Mouse (Mus musculus) hindbrain, embryonic 16.5 days (tissue): Measurements from ENCODE around the gene Rtbdn. TPM values are rescaled to one million over a fixed set of nuclear protein-coding genes. Genes with fewer than 3 reads are reported as not detected.
A peak's percentile ranks its signal among the peaks of the same experiment; 100 is the strongest.

Experiments
- ATAC-seq: fragments of 200-750 bp; cut with Nextera tagmentation; 2 replicates; pipeline ENCODE4 v1.8.0; 2017; ENCODE audit warnings: moderate TSS enrichment, moderate library complexity
- H3K27ac ChIP-seq: fragments of 300-500 bp; sonication (generic); 2 replicates; pipeline ENCODE4 v1.5.1; 2014; ENCODE audit warnings: low read depth, mild to moderate bottlenecking, control low read depth, low read length, moderate library complexity
- H3K27me3 ChIP-seq: fragments of 300-500 bp; sonication (generic); replicated peaks from 2 replicates; pipeline ENCODE4 v1.6.1; 2014; ENCODE audit warnings: low read length; ENCODE audit not compliant: control insufficient read depth, insufficient read depth
- H3K36me3 ChIP-seq: fragments of 300-500 bp; sonication (generic); 2 replicates; pipeline ENCODE4 v1.6.1; 2014; ENCODE audit warnings: mild to moderate bottlenecking, low read length, moderate library complexity, mixed read lengths; ENCODE audit not compliant: control insufficient read depth, insufficient read depth
- H3K4me1 ChIP-seq: fragments of 300-500 bp; sonication (generic); 2 replicates; pipeline ENCODE4 v1.6.1; 2014; ENCODE audit warnings: low read depth, low read length; ENCODE audit not compliant: control insufficient read depth, insufficient read depth
- H3K4me2 ChIP-seq: fragments of 300-500 bp; sonication (generic); 2 replicates; pipeline ENCODE4 v1.6.1; 2014; ENCODE audit warnings: mild to moderate bottlenecking, low read length, control low read depth, moderate library complexity
- H3K4me3 ChIP-seq: fragments of 300-500 bp; sonication (generic); 2 replicates; pipeline ENCODE4 v1.5.1; 2014; ENCODE audit warnings: mild to moderate bottlenecking, low read length, control low read depth, moderate library complexity
- H3K9ac ChIP-seq: fragments of 300-500 bp; sonication (generic); 2 replicates; pipeline ENCODE4 v1.6.1; 2014; ENCODE audit warnings: low read depth, mild to moderate bottlenecking, control low read depth, low read length, moderate library complexity
- H3K9me3 ChIP-seq: fragments of 300-500 bp; sonication (generic); 2 replicates; pipeline ENCODE4 v1.6.1; 2014; ENCODE audit warnings: mild to moderate bottlenecking, low read length, moderate library complexity; ENCODE audit not compliant: control insufficient read depth
- WGBS: fragments of 180-500 bp; shearing (Covaris S2); extraction: QIAGEN DNeasy Blood & Tissue Kit; methylation state at CpG from one replicate; pipeline ENCODE4 v1.1.7; 2014; 5-methylcytosine and 5-hydroxymethylcytosine counted together
- polyA plus RNA-seq: library from polyadenylated mRNA; unstranded; fragments of >200 nt; fragmentation: Nextera tagmentation; extraction: Ambion mirVana; gene quantifications from 2 replicates; pipeline ENCODE4 v1.2.1, GENCODE M21; 2015

Rtbdn gene
- polyA plus RNA-seq, 1 experiment from 2014 or later = 3.0 TPM

DNA sequence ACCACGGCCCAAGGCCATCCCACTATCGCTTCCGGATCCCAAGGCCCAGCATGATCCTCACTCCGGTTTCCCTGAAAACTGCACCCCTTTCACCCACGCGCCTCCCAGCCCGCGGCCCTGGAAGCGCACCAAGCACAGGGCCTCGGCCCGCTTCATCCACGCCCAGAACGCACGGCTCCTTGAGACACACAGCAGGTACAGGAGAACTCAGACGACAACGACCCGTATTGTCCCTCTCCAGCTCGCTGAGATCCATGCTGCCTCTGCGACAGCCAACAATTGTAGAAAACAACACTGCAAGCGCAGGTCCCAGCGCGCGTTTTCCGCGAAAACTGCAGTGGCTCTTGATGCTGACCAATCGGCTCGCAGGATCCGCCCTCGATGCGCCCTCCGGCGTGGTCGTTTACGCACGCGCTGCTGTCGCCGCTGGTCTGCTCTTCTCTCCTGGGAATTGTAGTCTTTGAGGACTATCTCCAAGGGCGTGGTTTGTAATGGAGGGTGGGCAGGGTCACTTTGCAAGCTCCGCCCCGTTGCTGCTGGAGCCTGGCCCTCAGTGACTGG, 19.0 kb downstream of the Rtbdn start:
- Histone ChIP-seq H3K36me3 (no peaks in the 10 kb centered on the region), H3K27me3 (no peaks in the 10 kb centered on the region), H3K4me1 (peaks cover 27% of the 10 kb centered on the region), H3K4me2 (peak overlapping the region; percentile 97), H3K9ac (peak overlapping the region; percentile 76), H3K4me3 (peak overlapping the region; percentile 69), H3K9me3 (no peaks in the 10 kb centered on the region), H3K27ac (peak overlapping the region; percentile 72)
- 0% methylated on average over 41 of the region's 41 CpGs for WGBS
- ATAC-seq = peak; percentile 85

DNA sequence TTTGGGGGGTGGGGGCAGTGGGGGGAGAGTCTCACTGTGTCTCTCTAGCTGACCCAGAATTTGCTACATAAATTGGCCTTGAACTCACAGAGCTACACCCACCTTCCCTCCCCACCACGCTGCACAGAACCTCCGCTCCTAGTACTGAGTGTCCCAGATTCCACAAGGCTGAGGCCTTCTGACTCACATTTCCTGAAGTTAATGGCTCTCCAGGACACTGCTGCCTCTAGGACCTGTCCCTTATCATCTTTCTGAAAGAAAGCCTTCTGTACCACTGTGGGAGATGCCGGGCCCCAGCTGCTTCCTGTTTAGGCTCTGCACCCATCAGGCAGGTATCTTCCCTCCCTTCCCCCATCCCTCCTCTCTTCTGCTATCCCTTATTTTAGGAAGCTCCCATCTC, 19.8 kb downstream of the Rtbdn start:
- H3K27me3 ChIP-seq = no peaks in the 10 kb centered on the region
- 68% methylated on average over 3 of the region's 3 CpGs for WGBS
- no peak for ATAC-seq
- no peak overlapping the region; the same call in 1 of the 2 replicates for H3K4me3 ChIP-seq
- peak overlapping the region; percentile 51; the same call in 1 of the 2 replicates for H3K27ac ChIP-seq
- H3K36me3 ChIP-seq = peaks cover 4% of the 10 kb centered on the region; the same call in 1 of the 2 replicates
- H3K9ac ChIP-seq = no peak overlapping the region; the same call in 1 of the 2 replicates
- peaks cover 34% of the 10 kb centered on the region for H3K4me1 ChIP-seq
- peak overlapping the region; percentile 97 for H3K4me2 ChIP-seq
- no peaks in the 10 kb centered on the region for H3K9me3 ChIP-seq

DNA sequence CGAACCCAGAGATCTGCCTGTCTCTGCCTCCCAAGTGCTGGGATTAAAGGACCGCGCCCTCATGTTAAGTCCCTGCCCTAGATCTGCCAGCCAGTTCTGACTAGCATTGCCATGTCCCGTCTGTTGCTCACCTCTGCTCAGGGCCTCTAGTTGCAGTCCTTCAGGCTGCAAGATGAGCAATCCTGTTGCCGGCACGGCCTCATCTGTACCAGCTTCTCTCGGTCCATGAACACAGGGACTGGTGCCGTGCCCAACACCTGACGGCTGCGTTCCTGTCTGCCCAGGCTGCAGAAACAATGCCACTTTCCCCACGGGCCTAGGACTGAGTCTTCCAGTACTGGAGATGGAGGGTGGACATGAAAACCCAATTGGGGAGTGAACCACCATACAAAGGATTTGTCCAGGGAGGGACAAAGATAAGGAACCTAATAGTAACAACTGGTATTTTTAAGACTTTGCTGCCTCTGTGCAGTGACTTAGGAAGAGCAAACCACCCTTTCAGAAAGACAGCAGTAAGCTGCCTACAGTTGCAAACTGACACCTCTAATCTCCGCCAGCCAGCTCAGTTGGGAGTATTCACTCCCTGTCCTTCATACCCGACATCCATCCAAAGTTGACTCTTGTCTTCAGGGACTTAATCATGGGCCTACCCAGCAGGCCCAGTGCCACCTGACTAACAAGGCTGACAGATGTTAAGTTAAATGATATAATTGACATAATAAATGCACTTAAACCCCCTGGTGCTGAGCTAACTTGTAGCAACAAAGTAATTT, 20.9 kb downstream of the Rtbdn start:
- H3K4me2 ChIP-seq = no peak overlapping the region
- H3K36me3 ChIP-seq = peaks cover 8% of the 10 kb centered on the region; the same call in 1 of the 2 replicates
- no peak overlapping the region for H3K4me3 ChIP-seq
- H3K27me3 ChIP-seq = no peaks in the 10 kb centered on the region
- peaks cover 34% of the 10 kb centered on the region for H3K4me1 ChIP-seq
- WGBS = 91% methylated on average over 13 of the region's 13 CpGs
- H3K9me3 ChIP-seq = no peaks in the 10 kb centered on the region
- no peak overlapping the region; the same call in 1 of the 2 replicates for H3K9ac ChIP-seq
- H3K27ac ChIP-seq = no peak overlapping the region
- no peak for ATAC-seq

DNA sequence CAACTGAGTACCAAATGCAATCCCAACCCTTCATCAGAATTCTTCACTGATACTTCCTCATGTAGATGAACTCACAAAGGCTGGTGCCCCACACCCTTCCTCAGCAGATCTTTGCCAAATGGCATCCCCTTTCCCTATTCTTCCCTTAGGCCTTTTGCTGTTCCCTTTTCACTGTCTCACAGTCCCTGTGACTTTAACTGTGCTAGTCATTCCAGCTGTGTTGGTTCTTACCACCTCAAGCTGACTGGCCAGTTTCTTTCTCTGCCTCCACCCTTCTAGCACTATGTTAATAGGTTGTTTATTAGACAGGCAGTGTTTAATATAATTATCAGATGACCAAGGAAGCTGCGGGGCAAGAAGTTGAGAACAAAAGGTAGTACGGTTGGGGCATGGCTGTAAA, 21.9 kb downstream of the Rtbdn start:
- H3K9me3 ChIP-seq = no peaks in the 10 kb centered on the region
- H3K9ac ChIP-seq = peak overlapping the region; percentile 92
- peaks cover 34% of the 10 kb centered on the region for H3K4me1 ChIP-seq
- peaks cover 11% of the 10 kb centered on the region; the same call in 1 of the 2 replicates for H3K36me3 ChIP-seq
- peak overlapping the region; percentile 56; the same call in 1 of the 2 replicates for H3K27ac ChIP-seq
- H3K4me2 ChIP-seq = peak overlapping the region; percentile 95
- 26% methylated on average over 2 of the region's 2 CpGs for WGBS
- ATAC-seq = no peak
- peak overlapping the region; percentile 79 for H3K4me3 ChIP-seq
- H3K27me3 ChIP-seq = no peaks in the 10 kb centered on the region

DNA sequence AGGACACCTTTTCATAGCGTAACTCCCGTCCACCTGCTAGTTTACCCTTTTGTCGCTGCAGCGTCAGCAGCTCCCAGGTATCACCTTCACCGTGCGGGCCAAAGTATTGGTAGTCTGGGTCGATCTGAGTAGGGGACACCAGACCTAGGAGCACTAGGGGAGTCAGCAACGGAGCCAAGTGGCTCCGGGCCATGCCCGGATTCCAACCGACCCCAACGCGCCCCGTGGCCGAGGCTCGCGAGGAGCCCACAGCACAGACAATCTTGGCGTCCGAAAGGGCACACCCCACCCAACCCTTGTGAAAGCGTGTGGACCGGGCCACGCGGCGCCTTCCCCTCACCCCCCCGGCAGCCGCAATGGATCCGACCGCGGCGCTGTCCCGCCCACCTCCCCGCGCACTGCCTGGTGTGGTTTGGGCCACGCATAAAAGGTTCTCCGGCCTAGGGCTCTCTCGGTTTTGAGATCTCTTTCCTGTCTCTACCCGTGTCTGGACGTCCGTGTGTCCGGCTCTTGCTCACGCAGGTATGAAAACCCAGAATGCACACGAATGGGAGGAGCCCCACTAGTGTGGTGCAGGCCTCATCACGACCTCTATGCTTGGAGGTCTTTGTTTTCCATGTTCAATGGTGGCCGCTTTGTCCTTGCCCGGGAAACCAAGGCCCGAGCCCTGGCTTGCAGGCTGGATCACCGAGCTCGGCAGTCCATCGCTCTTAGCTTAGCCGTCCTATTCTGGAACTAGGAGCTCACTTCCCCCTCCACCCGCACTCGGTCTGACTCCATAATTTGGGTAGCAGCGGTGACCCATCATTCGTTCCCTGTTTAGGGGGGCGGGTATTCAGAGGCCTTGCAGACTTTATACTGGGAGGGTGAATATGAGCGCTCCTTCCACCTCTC, 22.7 kb downstream of the Rtbdn start, which contains the start of the genes Gm49661, Prdx2 and Rnaseh2a:
Gene Gm49661 (minus strand): TSS at position 193 of the 894 bp plus-strand sequence.
Gene Prdx2 (plus strand): TSS at position 347 of the 894 bp plus-strand sequence.
Gene Rnaseh2a (minus strand): TSS at position 527 of the 894 bp plus-strand sequence.
- under 1% methylated on average over 52 of the region's 56 CpGs for WGBS
- peak; percentile 78 for ATAC-seq

DNA sequence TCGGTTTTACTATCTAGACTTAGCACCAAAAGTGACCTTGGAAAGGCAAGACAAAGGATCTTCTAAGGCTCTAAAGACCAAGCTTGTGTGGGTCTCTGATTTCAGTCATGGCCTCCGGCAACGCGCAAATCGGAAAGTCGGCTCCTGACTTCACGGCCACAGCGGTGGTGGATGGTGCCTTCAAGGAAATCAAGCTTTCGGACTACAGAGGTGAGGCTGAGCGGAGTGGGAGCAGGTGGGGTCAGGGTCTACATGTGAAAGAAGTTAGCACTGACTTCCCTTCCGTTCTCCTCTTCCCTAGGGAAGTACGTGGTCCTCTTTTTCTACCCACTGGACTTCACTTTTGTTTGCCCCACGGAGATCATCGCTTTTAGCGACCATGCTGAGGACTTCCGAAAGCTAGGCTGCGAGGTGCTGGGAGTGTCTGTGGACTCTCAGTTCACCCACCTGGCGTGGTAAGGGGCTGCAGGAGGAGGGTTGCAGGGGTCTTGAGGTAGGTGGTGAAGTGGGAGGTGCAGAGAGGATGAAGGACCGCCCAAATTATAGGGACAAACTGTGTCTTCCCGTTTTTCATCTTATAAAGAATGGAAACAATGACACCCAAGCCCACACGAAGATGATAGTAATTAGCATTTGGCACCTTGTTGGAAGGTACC, 23.5 kb downstream of the Rtbdn start:
- peaks cover 16% of the 10 kb centered on the region; the same call in 1 of the 2 replicates for H3K36me3 ChIP-seq
- H3K4me2 ChIP-seq = peak overlapping the region; percentile 95
- peaks cover 29% of the 10 kb centered on the region for H3K4me1 ChIP-seq
- H3K27ac ChIP-seq = peak overlapping the region; percentile 92
- H3K9me3 ChIP-seq = no peaks in the 10 kb centered on the region
- no peak for ATAC-seq
- peak overlapping the region; percentile 79 for H3K4me3 ChIP-seq
- H3K27me3 ChIP-seq = no peaks in the 10 kb centered on the region
- H3K9ac ChIP-seq = peak overlapping the region; percentile 92
- WGBS = 6% methylated on average over 21 of the region's 21 CpGs

More for the DNA sequence above, 22.7 kb downstream of the Rtbdn start, which contains the start of the genes Gm49661, Prdx2 and Rnaseh2a:
- Histone ChIP-seq H3K4me2 (peak within 1 kb of the TSS; percentile 95), H3K36me3 (peaks cover 16% of the 10 kb centered on the region; the same call in 1 of the 2 replicates), H3K27me3 (no peaks in the 10 kb centered on the region), H3K9ac (peak within 1 kb of the TSS; percentile 92), H3K4me1 (peaks cover 34% of the 10 kb centered on the region), H3K4me3 (peak within 1 kb of the TSS; percentile 79), H3K27ac (peak within 1 kb of the TSS; percentile 92), H3K9me3 (no peaks in the 10 kb centered on the region)

DNA sequence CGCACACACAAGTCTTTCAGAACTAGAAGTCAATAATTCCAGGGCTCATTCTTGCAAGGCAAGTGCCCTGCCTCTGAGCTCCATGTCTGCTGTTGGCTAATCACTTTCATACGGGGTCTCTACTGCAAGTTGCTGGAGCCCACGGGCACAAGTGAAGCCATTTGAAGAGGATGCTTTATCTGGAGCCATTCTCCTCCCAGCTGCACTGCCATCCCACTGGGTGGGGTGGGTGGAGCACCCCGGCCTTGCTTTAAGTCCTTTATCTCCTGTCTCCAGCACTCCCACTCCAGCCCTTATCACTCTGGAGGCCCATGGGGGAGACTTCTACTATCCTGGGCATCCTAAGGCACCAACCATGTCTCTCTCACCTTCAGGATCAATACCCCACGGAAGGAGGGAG, 24.1 kb downstream of the Rtbdn start:
- Histone ChIP-seq H3K9me3 (no peaks in the 10 kb centered on the region), H3K4me2 (peak overlapping the region; percentile 95), H3K27ac (no peak overlapping the region), H3K9ac (peak overlapping the region; percentile 92), H3K4me1 (peaks cover 33% of the 10 kb centered on the region), H3K4me3 (peak overlapping the region; percentile 79), H3K36me3 (peaks cover 16% of the 10 kb centered on the region; the same call in 1 of the 2 replicates), H3K27me3 (no peaks in the 10 kb centered on the region)
- WGBS = 50% methylated on average over 5 of the region's 5 CpGs
- ATAC-seq = no peak

DNA sequence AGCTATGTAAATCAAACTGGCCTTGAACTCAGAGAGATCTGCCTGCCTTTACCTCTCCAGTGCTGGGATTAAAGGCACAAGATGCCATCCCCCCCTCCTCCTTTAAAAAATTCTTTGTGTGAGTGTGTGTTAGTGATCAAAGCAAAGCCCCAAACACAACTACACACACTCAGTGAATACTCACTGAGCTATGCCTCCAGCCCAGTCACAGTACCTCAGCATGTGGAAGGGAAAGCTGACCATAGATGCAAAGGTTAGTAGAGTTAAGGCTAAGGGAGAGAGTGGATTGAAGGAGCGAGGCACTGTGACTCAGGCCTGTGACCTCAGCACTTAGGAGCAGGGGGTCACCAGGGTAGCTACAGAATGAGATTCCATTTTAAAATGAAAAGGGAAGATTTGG, 26.3 kb downstream of the Rtbdn start:
- ATAC-seq = no peak
- Histone ChIP-seq H3K27ac (no peak overlapping the region), H3K4me2 (no peak overlapping the region), H3K4me3 (no peak overlapping the region), H3K4me1 (peaks cover 46% of the 10 kb centered on the region), H3K9me3 (no peaks in the 10 kb centered on the region), H3K9ac (no peak overlapping the region), H3K27me3 (peaks cover 5% of the 10 kb centered on the region; the same call in 1 of the 2 replicates), H3K36me3 (peaks cover 16% of the 10 kb centered on the region; the same call in 1 of the 2 replicates)
- WGBS = 81% methylated on average over 1 of the region's 1 CpGs
